Mouse (Mus musculus): Measurements from ENCODE around the gene Gdpgp1.
A peak's percentile ranks its signal among the peaks of the same experiment; 100 is the strongest.

Gene Gdpgp1

GRCm38 (mm10) chr7:80199851-80200587 lies 32.6 kb upstream of the Gdpgp1 start:
- no peak for DNase-seq (ENCODE audit: inconsistent ontology term)

GRCm38 (mm10) chr7:80200588-80200945 lies 32.1 kb upstream of the Gdpgp1 start:
- DNase-seq (ENCODE audit: inconsistent ontology term), result no peak

- DNase-seq (ENCODE audit: inconsistent ontology term), result no peak
Observed at GRCm38 (mm10) chr7:80200963-80201539, 31.6 kb upstream of the Gdpgp1 start.

- DNase-seq (ENCODE audit: inconsistent ontology term), result peak; percentile 42
Observed at GRCm38 (mm10) chr7:80201888-80202540, 30.7 kb upstream of the Gdpgp1 start.

- DNase-seq (ENCODE audit: inconsistent ontology term), result no peak
Observed at GRCm38 (mm10) chr7:80202961-80203360, 29.7 kb upstream of the Gdpgp1 start.

- DNase-seq (ENCODE audit: inconsistent ontology term), result no peak
Observed at GRCm38 (mm10) chr7:80203638-80204096, 29.0 kb upstream of the Gdpgp1 start.

GRCm38 (mm10) chr7:80204362-80204761 lies 28.3 kb upstream of the Gdpgp1 start:
- DNase-seq (ENCODE audit: inconsistent ontology term), result no peak

- DNase-seq (ENCODE audit: inconsistent ontology term), result no peak
Observed at GRCm38 (mm10) chr7:80204961-80205360, 27.7 kb upstream of the Gdpgp1 start.

GRCm38 (mm10) chr7:80205705-80206589 lies 26.7 kb upstream of the Gdpgp1 start:
- no peak for DNase-seq (ENCODE audit: inconsistent ontology term)

GRCm38 (mm10) chr7:80207314-80207731 lies 25.3 kb upstream of the Gdpgp1 start:
- no peak for DNase-seq (ENCODE audit: inconsistent ontology term)

- DNase-seq (ENCODE audit: inconsistent ontology term), result no peak
Observed at GRCm38 (mm10) chr7:80208026-80208642, 24.5 kb upstream of the Gdpgp1 start.

- DNase-seq (ENCODE audit: inconsistent ontology term), result no peak
Observed at GRCm38 (mm10) chr7:80208738-80209430, 23.8 kb upstream of the Gdpgp1 start.

GRCm38 (mm10) chr7:80209669-80210068 lies 23.0 kb upstream of the Gdpgp1 start:
- no peak for DNase-seq (ENCODE audit: inconsistent ontology term)

- DNase-seq (ENCODE audit: inconsistent ontology term), result no peak
Observed at GRCm38 (mm10) chr7:80210982-80211381, 21.7 kb upstream of the Gdpgp1 start.

GRCm38 (mm10) chr7:80213604-80214003 lies 19.1 kb upstream of the Gdpgp1 start:
- DNase-seq (ENCODE audit: inconsistent ontology term), result no peak

GRCm38 (mm10) chr7:80214459-80214858 lies 18.2 kb upstream of the Gdpgp1 start:
- no peak for DNase-seq (ENCODE audit: inconsistent ontology term)

GRCm38 (mm10) chr7:80215398-80215797 lies 17.3 kb upstream of the Gdpgp1 start:
- DNase-seq (ENCODE audit: inconsistent ontology term), result peak; percentile 64

- peak; percentile 34 for DNase-seq (ENCODE audit: inconsistent ontology term)
Observed at GRCm38 (mm10) chr7:80216566-80216965, 16.1 kb upstream of the Gdpgp1 start.

GRCm38 (mm10) chr7:80218666-80219065 lies 14.0 kb upstream of the Gdpgp1 start:
- DNase-seq (ENCODE audit: inconsistent ontology term), result no peak

GRCm38 (mm10) chr7:80220237-80220797 lies 12.3 kb upstream of the Gdpgp1 start:
- DNase-seq (ENCODE audit: inconsistent ontology term), result no peak
